Mouse (Mus musculus) heart, adult 2 months (tissue): ENCODE results near the gene Slc16a4. TPM values are rescaled to one million over a fixed set of nuclear protein-coding genes. Genes with fewer than 3 reads are reported as not detected.

Experiments used
- DNase-seq, 2 experiments: peaks; one replicate each; pipeline ENCODE4 v3.0.0; 2021
- H3K27ac ChIP-seq: fragments of 200-600 bp; 2 replicates; pipeline ENCODE4 v1.8.1; 2022
- H3K27me3 ChIP-seq: fragments of 200-500 bp; 2 replicates; pipeline ENCODE4 v1.6.1; 2012; ENCODE audit warnings: mild to moderate bottlenecking, low read length, inconsistent platforms, mixed read lengths; ENCODE audit not compliant: control insufficient read depth, insufficient read depth
- H3K36me3 ChIP-seq: fragments of 200-500 bp; 2 replicates; pipeline ENCODE4 v1.6.1; 2012; ENCODE audit warnings: low read length, inconsistent platforms; ENCODE audit not compliant: control insufficient read depth, insufficient read depth
- H3K4me1 ChIP-seq: fragments of 200-500 bp; 2 replicates; pipeline ENCODE4 v1.6.1; 2011; ENCODE audit warnings: low read length; ENCODE audit not compliant: control insufficient read depth, insufficient read depth
- H3K4me3 ChIP-seq: fragments of 200-600 bp; 2 replicates; pipeline ENCODE4 v1.8.1; 2022
- H3K79me2 ChIP-seq: fragments of 200-500 bp; replicated peaks from 2 replicates; pipeline ENCODE4 v1.6.1; 2012; ENCODE audit warnings: mild to moderate bottlenecking, inconsistent platforms, low read length, moderate library complexity, mixed read lengths; ENCODE audit not compliant: control insufficient read depth, insufficient read depth
- H3K9ac ChIP-seq: fragments of 200-500 bp; 2 replicates; pipeline ENCODE4 v1.6.1; 2012; ENCODE audit warnings: low read depth, mild to moderate bottlenecking, control low read depth, inconsistent platforms, low read length, mixed read lengths
- CTCF ChIP-seq: fragments of 200-600 bp; IDR thresholded peaks from 2 replicates; pipeline ENCODE4 v1.8.1; 2022; ENCODE audit warnings: antibody characterized with exemption, mild to moderate bottlenecking, moderate library complexity
- EP300 ChIP-seq: fragments of 200-500 bp; IDR thresholded peaks from 2 replicates; pipeline ENCODE4 v1.6.1; 2011; ENCODE audit warnings: low read depth, low read length, control low read depth; ENCODE audit not compliant: insufficient read depth
- POLR2A ChIP-seq: fragments of 200-500 bp; IDR thresholded peaks from 2 replicates; pipeline ENCODE4 v1.6.1; 2011; ENCODE audit warnings: mild to moderate bottlenecking, low read depth, low read length, control low read depth; ENCODE audit not compliant: insufficient read depth
- WGBS: fragments of 180-500 bp; shearing (Covaris S2); methylation state at CpG from one replicate; pipeline ENCODE4 v1.1.7; 2018; 5-methylcytosine and 5-hydroxymethylcytosine counted together
- intact Hi-C: fragments of 180-260 bp; cut with DNase I; formaldehyde crosslinking; loops from one replicate; pipeline ENCODE4 v1.15.1; 2025
- polyA plus RNA-seq: library from polyadenylated mRNA; depleted of rRNA; stranded (reverse); fragments of >200 nt; gene quantifications from 2 replicates; pipeline ENCODE4 v1.2.3, GENCODE M21; 2012
- total RNA-seq, 2 experiments: library from RNA; stranded (reverse); gene quantifications; 2 replicates each; pipeline ENCODE4 v1.2.3; 2021

Gene Slc16a4
- total and polyA plus RNA-seq, 3 experiments = 0.12 to 0.39 (median 0.26) TPM

DNA sequence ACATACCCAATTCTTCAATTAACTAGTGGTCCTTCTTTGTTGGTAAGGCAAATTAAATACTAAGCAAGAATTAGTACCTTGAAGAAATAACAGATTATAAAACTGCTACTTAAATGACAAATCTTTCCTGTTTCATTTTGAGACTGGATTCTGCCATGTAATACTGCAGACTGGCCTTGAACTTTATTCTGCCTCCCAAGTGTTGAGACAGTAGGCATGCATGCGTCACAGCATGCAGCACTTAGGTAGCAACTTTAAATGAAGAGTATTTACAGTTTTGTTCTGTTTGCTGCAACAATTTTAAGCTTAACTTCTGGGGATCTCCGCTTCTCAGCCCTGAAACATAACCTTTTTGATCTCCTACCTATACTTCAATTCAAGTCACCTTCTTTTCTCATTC lies 30.1 kb downstream of the Slc16a4 start:
- WGBS = 87% methylated on average over 2 of the region's 2 CpGs
- Histone ChIP-seq H3K27me3 (no peaks in the 10 kb centered on the region), H3K4me3 (no peak overlapping the region), H3K79me2 (peaks cover 4% of the 10 kb centered on the region), H3K36me3 (peaks cover 44% of the 10 kb centered on the region), H3K4me1 (peaks cover 5% of the 10 kb centered on the region), H3K27ac (no peak overlapping the region), H3K9ac (no peak overlapping the region)
- intact Hi-C loops = no loop called here
- no peak for DNase-seq
- TF ChIP-seq POLR2A (no peak), EP300 (no peak), CTCF (no peak)

DNA sequence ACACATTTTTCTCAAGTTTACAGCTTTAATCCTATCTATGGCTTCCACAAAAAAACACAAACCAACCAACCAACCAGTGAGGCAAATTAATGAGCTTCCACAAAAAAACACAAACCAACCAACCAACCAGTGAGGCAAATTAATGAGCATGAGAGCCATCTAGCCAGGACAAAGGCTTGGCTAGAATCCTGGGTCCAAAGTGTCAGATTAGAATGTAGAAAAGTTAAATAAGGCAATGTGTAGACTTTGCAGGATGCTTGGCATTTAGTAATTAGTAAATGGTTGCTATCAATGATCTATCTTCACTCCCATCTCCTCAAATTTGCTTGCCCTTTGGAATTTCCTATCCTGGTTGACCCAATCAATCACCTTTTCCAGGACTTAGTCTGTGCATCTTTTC lies 30.7 kb downstream of the Slc16a4 start:
- peaks cover 43% of the 10 kb centered on the region for H3K36me3 ChIP-seq
- no peaks in the 10 kb centered on the region for H3K27me3 ChIP-seq
- no peak overlapping the region for H3K27ac ChIP-seq
- no peak overlapping the region for H3K9ac ChIP-seq
- no peak for TF ChIP-seq EP300
- TF ChIP-seq CTCF = no peak
- TF ChIP-seq POLR2A = no peak
- peaks cover 4% of the 10 kb centered on the region for H3K79me2 ChIP-seq
- peaks cover 5% of the 10 kb centered on the region for H3K4me1 ChIP-seq
- no peak for DNase-seq
- H3K4me3 ChIP-seq = no peak overlapping the region
- intact Hi-C loops = no loop called here

DNA sequence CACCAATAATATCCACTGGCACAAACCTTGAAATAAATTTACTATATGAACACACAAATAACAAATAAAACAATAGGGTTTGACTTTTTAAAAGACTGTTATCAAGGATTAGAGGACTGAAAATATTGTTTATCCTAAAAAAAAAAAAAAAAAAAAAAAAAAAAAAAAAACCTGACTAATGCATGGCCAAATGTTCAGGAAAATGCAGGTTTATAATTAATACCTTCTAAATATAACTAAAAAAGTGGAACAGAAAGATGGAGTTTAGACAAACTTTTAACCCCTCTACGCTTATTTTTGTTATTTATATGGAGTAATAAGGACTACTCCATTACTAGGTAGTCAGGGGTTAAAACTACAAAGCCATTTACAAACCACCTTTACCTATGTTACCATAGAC lies 35.4 kb downstream of the Slc16a4 start:
- TF ChIP-seq EP300 (no peak), POLR2A (no peak), CTCF (no peak)
- H3K27ac ChIP-seq = no peak overlapping the region
- no peaks in the 10 kb centered on the region for H3K27me3 ChIP-seq
- peaks cover 12% of the 10 kb centered on the region for H3K4me1 ChIP-seq
- H3K36me3 ChIP-seq = peaks cover 39% of the 10 kb centered on the region
- H3K9ac ChIP-seq = no peak overlapping the region
- H3K4me3 ChIP-seq = no peak overlapping the region
- no peak for DNase-seq
- 95% methylated on average over 1 of the region's 1 CpGs for WGBS
- peaks cover 2% of the 10 kb centered on the region; the same call in 1 of the 2 replicates for H3K79me2 ChIP-seq
- intact Hi-C loops = no loop called here

DNA sequence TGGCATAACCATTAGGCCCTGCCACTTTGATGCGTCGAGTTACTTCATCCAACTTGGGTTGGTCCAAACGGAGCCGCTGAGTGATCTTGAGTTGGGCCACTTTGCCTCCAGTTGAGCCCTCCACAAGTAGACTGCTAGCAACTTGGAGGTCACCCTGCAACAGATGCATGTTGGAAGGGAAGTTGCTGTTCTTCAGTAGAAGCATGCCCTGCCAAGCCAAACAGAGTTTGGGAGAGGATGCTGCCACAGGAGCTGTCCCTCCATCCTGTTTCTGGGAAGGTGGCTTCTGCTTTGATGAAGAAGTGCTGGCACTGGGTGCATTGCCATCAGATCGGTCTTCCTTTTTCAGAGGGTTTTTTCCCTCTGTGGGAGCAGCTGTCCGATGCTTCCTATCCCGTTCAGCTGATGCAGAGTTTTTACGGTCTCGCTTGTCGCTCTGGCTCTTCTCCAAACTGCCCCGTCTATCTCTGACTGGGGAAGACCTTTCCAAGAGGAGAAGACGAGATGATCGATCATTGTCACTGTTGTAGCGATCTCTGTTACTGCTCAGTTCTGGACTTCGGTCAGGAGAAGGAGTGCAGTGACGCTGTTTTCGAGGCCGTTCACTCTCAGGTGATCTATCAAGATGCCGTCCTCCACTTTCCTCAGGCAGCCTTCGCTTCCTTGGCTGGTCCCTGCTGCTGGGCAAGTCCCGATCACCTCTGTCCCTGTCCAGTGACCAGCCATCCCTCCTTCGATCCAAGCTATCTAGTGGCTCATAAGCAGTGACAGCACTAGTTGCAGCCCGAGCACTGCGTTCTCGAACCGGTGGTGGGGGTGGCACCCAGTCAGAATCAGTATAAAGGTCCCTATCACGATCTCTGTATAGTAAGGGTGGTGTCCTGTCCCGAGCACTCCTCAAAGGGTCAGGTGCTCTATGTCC lies 39.7 kb downstream of the Slc16a4 start:
- no peak for TF ChIP-seq EP300
- TF ChIP-seq CTCF = no peak
- TF ChIP-seq POLR2A = no peak
- H3K4me3 ChIP-seq = no peak overlapping the region; the same call in 1 of the 2 replicates
- H3K27ac ChIP-seq = no peak overlapping the region
- H3K79me2 ChIP-seq = no peaks in the 10 kb centered on the region; the same call in 1 of the 2 replicates
- WGBS = 41% methylated on average over 28 of the region's 28 CpGs
- no peaks in the 10 kb centered on the region for H3K27me3 ChIP-seq
- peaks cover 13% of the 10 kb centered on the region for H3K4me1 ChIP-seq
- H3K36me3 ChIP-seq = peaks cover 18% of the 10 kb centered on the region
- DNase-seq = peak; percentile 11 to 30
- intact Hi-C loops = loop anchor here (2.0 kb wide), 1 partner anchor 52 kb away; the partner anchor contains the start of gene Lamtor5
- H3K9ac ChIP-seq = no peak overlapping the region

DNA sequence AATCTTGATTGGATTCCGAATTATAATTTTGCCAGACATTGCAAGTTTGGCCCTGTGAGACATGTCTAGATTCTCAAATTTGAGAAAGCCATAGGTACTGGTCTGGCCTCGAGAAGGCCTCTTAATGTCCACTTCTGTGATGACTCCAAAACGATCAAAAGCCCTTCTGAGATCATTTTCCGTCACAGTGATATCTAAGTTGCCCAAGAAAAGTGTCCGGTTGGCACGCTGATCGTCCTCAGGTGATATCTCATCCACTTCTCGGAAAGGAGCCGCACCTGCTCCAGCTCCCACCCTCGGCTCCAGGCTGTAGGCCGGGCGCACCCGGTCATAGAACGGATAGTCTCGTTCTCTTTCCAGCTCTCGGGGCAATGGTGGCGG lies 40.7 kb downstream of the Slc16a4 start:
- TF ChIP-seq EP300 = no peak
- no peak for TF ChIP-seq CTCF
- TF ChIP-seq POLR2A = no peak
- intact Hi-C loops = loop anchor here (2.0 kb wide), 1 partner anchor 53 kb away; the partner anchor contains the start of gene Lamtor5
- Histone ChIP-seq H3K4me1 (peaks cover 13% of the 10 kb centered on the region), H3K4me3 (peak overlapping the region; percentile 76), H3K27ac (peak overlapping the region; percentile 91), H3K27me3 (no peaks in the 10 kb centered on the region), H3K79me2 (no peaks in the 10 kb centered on the region; the same call in 1 of the 2 replicates), H3K9ac (peak overlapping the region; percentile 73), H3K36me3 (peaks cover 13% of the 10 kb centered on the region)
- no peak for DNase-seq
- 14% methylated on average over 17 of the region's 17 CpGs for WGBS
